Mouse (Mus musculus): ENCODE measurements around the gene Hal. TPM values are rescaled to one million over a fixed set of nuclear protein-coding genes. Genes with fewer than 3 reads are reported as not detected.

The Hal gene
- polyA plus RNA-seq, 1 experiment from 2014 or later, result 0.97 TPM

DNA sequence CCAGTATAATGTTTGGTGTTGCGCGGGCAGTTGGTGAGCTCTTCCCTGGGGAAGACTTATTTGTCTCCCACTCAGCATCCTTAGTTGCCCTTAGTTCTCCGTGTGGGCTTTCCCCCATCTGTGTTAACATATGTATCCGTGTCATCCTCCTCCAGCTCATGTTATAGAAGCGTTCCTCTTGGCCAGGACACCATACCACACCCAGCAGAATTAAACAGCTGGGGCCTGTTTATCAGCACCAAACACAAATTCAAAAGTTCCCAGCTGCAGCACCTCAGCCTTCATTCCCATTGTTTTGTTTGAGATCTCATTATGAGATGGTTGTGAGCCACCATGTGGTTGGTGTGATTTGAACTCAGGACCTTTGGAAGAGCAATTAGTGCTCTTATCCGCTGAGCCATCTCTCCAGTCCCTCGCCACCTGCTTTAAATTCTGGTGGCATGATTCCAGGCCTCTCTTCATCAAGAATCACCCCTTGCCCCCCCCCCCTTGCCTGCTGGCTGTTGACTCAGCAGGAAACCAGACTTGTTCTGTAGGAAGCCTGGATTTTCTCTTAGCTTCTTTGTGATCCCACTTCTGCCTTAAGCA is 19.9 kb downstream of the Hal start:
- H3K27ac ChIP-seq (ENCODE audit: low read length), result no peak overlapping the region
- H3K27me3 ChIP-seq (replicated peaks; ENCODE audit: control insufficient read depth, insufficient read depth, low read length), result no peaks in the 10 kb centered on the region
- WGBS, result 77% methylated on average over 7 of the region's 7 CpGs
- no peaks in the 10 kb centered on the region for H3K36me3 ChIP-seq (ENCODE audit: control insufficient read depth, insufficient read depth, low read length)
- no peak overlapping the region for H3K4me2 ChIP-seq (ENCODE audit: low read depth, low read length)
- H3K4me3 ChIP-seq (ENCODE audit: low read length), result no peak overlapping the region
- H3K9me3 ChIP-seq (ENCODE audit: control insufficient read depth, low read length), result no peaks in the 10 kb centered on the region
- ATAC-seq, result no peak
- H3K4me1 ChIP-seq (ENCODE audit: control insufficient read depth, insufficient read depth, low read length), result no peaks in the 10 kb centered on the region
- no peak overlapping the region for H3K9ac ChIP-seq (ENCODE audit: low read depth, low read length)

DNA sequence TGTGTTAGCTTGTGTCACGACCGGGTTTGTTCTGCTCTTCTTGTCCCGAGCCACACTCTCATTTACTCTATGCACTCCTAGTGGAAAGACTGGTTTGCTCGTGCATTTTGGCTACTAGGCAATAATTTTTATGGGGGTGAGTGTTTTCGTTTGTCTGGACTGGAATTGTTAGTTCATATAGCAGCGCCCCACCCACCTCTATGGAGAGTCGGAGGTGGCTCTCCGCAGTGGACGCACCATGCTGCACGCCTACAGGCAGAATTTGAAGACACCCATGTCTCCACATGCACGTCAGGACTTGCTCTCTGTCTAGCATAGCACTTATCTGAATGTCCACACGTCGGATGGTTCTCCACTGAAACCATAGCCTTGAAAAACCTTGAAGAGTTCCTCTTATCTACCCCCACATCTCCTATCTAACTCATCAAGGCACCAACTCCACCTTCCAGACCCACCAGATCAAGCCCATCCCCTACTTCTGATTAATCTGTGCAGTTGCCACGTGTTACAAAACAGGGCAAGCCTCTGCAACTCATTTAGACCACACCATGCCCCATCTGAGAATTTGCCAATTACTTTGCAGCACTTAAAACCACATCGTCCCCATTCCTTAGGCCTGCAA is 21.1 kb downstream of the Hal start:
- no peak overlapping the region for H3K9ac ChIP-seq (ENCODE audit: low read depth, low read length)
- H3K4me1 ChIP-seq (ENCODE audit: control insufficient read depth, insufficient read depth, low read length), result no peaks in the 10 kb centered on the region
- H3K27me3 ChIP-seq (replicated peaks; ENCODE audit: control insufficient read depth, insufficient read depth, low read length), result no peaks in the 10 kb centered on the region
- H3K4me2 ChIP-seq (ENCODE audit: low read depth, low read length), result no peak overlapping the region
- no peaks in the 10 kb centered on the region for H3K36me3 ChIP-seq (ENCODE audit: control insufficient read depth, insufficient read depth, low read length)
- H3K27ac ChIP-seq (ENCODE audit: low read length), result no peak overlapping the region
- peak; percentile 53; the same call in 1 of the 2 replicates for ATAC-seq
- H3K9me3 ChIP-seq (ENCODE audit: control insufficient read depth, low read length), result no peaks in the 10 kb centered on the region
- WGBS, result 69% methylated on average over 15 of the region's 15 CpGs
- no peak overlapping the region for H3K4me3 ChIP-seq (ENCODE audit: low read length)

DNA sequence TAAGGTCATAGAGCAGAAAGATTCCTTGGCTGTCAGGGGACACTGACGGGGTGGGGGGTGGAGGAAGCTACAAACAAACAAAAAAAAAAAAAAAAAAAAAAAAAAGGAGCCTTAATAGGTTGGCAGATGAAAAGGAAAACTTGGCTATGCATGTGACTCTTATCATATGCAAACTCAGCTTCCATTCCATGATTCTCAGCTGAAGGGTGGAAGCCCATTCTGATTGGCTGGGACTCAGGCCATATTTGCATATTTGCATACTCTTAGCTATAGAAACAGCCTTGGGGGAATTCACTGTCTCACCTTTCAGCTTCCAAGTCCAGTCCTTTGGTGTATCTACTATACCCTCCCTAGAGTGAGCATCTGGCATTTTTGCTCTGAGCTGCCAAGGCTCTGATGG is 26.9 kb downstream of the Hal start:
- no peak overlapping the region for H3K9ac ChIP-seq (ENCODE audit: low read depth, low read length)
- 25% methylated on average over 1 of the region's 1 CpGs for WGBS
- no peak overlapping the region for H3K4me3 ChIP-seq (ENCODE audit: low read length)
- H3K27ac ChIP-seq (ENCODE audit: low read length), result no peak overlapping the region
- no peak for ATAC-seq
- no peaks in the 10 kb centered on the region for H3K36me3 ChIP-seq (ENCODE audit: control insufficient read depth, insufficient read depth, low read length)
- H3K4me2 ChIP-seq (ENCODE audit: low read depth, low read length), result no peak overlapping the region
- no peaks in the 10 kb centered on the region for H3K9me3 ChIP-seq (ENCODE audit: control insufficient read depth, low read length)
- H3K4me1 ChIP-seq (ENCODE audit: control insufficient read depth, insufficient read depth, low read length), result no peaks in the 10 kb centered on the region
- no peaks in the 10 kb centered on the region for H3K27me3 ChIP-seq (replicated peaks; ENCODE audit: control insufficient read depth, insufficient read depth, low read length)

DNA sequence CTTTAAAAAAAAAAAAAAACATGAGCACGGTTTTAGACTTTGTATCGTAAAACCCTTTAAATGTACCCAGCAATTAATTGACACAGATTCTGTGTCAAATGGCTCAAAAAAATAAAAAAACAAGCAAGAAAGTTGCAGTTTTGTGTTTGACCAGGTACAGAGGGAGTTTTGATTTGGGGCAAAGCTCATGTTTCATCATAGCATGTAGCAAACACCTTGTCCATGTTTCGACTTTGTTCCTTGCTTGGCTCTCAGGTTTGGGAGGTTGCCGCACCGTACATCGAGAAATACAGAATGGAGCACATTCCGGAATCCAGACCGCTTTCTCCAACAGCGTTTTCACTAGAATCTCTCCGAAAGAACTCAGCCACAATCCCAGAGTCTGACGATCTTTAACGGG is 27.4 kb downstream of the Hal start:
- no peak for ATAC-seq
- Histone ChIP-seq H3K4me3 (ENCODE audit: low read length) (no peak overlapping the region), H3K27ac (ENCODE audit: low read length) (no peak overlapping the region), H3K9me3 (ENCODE audit: control insufficient read depth, low read length) (no peaks in the 10 kb centered on the region), H3K36me3 (ENCODE audit: control insufficient read depth, insufficient read depth, low read length) (no peaks in the 10 kb centered on the region), H3K4me1 (ENCODE audit: control insufficient read depth, insufficient read depth, low read length) (no peaks in the 10 kb centered on the region), H3K9ac (ENCODE audit: low read depth, low read length) (no peak overlapping the region), H3K27me3 (replicated peaks; ENCODE audit: control insufficient read depth, insufficient read depth, low read length) (no peaks in the 10 kb centered on the region), H3K4me2 (ENCODE audit: low read depth, low read length) (no peak overlapping the region)
- WGBS, result 75% methylated on average over 12 of the region's 12 CpGs

DNA sequence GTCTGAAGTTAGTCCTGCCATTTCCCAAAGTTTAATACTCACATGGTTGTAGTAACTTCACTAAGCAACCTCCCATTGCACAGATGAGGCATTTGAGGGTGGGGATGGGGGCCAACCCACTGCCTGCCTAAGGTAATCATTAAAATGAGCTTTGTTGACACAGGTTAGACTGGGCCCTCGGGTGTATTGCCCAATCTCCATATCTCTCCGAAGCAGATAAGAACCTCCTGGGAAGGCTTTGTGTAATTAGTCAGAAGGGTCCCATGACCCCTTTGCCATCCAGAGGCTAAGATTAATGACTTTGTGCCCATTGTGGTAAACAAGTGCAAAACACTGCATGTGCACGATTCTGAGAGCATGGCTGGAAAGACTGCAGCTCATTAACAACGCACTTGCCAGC is 29.2 kb downstream of the Hal start:
- peak; percentile 95 for ATAC-seq
- Histone ChIP-seq H3K9me3 (ENCODE audit: control insufficient read depth, low read length) (no peaks in the 10 kb centered on the region), H3K4me1 (ENCODE audit: control insufficient read depth, insufficient read depth, low read length) (no peaks in the 10 kb centered on the region), H3K9ac (ENCODE audit: low read depth, low read length) (no peak overlapping the region), H3K4me2 (ENCODE audit: low read depth, low read length) (no peak overlapping the region), H3K27ac (ENCODE audit: low read length) (peak overlapping the region; percentile 5; the same call in 1 of the 2 replicates), H3K4me3 (ENCODE audit: low read length) (no peak overlapping the region), H3K27me3 (replicated peaks; ENCODE audit: control insufficient read depth, insufficient read depth, low read length) (no peaks in the 10 kb centered on the region), H3K36me3 (ENCODE audit: control insufficient read depth, insufficient read depth, low read length) (no peaks in the 10 kb centered on the region)
- 23% methylated on average over 4 of the region's 4 CpGs for WGBS

DNA sequence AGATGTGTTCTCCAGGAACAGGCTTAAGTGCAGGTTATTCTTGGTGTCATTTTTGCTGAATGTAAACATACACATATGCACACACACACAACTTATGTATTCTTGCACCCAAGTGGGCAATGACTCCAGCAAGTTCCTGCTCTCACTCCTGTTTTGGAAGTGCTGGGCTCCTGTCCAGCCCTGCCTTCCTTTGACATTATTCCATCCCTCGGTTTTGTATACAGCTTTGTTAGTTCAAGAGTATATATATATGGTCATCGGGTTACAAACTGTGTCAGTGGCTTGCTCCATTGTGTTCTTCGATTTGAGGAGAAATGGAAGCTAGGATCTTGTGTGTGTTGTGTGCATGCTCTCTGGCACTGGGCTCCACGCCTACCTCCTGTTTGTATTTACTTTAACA is 29.6 kb downstream of the Hal start:
- 0 out of 2 replicates have a peak, but pooled peaks have one; percentile 10 for ATAC-seq
- H3K9me3 ChIP-seq (ENCODE audit: control insufficient read depth, low read length), result no peaks in the 10 kb centered on the region
- no peaks in the 10 kb centered on the region for H3K4me1 ChIP-seq (ENCODE audit: control insufficient read depth, insufficient read depth, low read length)
- H3K4me2 ChIP-seq (ENCODE audit: low read depth, low read length), result no peak overlapping the region
- WGBS, result 74% methylated on average over 4 of the region's 4 CpGs
- no peak overlapping the region for H3K4me3 ChIP-seq (ENCODE audit: low read length)
- peak overlapping the region; percentile 5; the same call in 1 of the 2 replicates for H3K27ac ChIP-seq (ENCODE audit: low read length)
- no peak overlapping the region for H3K9ac ChIP-seq (ENCODE audit: low read depth, low read length)
- no peaks in the 10 kb centered on the region for H3K27me3 ChIP-seq (replicated peaks; ENCODE audit: control insufficient read depth, insufficient read depth, low read length)
- no peaks in the 10 kb centered on the region for H3K36me3 ChIP-seq (ENCODE audit: control insufficient read depth, insufficient read depth, low read length)

DNA sequence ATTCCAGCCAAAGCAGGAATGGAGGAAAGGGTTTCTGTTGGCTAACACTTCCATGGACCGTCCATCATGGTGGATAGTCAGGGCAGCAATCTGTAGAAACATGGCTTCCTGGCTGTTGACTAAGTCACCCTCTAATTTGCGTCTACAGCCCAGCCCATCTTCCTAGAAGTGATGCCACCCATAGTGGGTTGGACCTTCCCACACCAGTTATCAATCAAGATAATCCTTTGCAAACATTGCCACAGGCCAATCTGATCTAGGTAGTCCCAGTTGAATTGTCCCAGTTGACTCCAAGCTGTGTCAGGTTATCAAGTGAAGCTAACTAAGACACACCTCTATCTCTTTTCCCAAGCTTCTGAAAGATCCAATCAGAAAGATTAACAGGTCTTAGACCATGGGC is 30.1 kb downstream of the Hal start:
- 71% methylated on average over 2 of the region's 2 CpGs for WGBS

DNA sequence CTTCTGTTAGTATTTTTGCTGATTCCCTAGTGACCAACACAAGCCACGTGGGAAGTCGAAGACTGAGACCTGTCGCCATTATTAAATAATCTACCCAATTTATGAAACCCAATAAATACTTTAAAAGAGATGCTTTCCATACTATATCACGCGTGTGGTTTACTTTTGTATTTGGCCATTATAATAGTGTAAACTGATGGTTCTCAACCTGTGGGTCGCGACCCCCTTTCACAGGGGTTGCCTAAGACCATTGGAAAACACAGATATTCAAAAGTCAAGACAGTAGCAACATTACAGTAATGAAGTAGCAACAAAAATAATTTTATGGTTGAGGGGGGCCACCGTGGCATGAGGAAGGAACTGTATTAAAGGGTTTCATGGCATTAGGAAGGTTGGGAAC is 30.6 kb downstream of the Hal start:
- H3K4me3 ChIP-seq (ENCODE audit: low read length), result no peak overlapping the region
- H3K27ac ChIP-seq (ENCODE audit: low read length), result no peak overlapping the region
- H3K9ac ChIP-seq (ENCODE audit: low read depth, low read length), result no peak overlapping the region
- no peak overlapping the region for H3K4me2 ChIP-seq (ENCODE audit: low read depth, low read length)
- no peaks in the 10 kb centered on the region for H3K36me3 ChIP-seq (ENCODE audit: control insufficient read depth, insufficient read depth, low read length)
- no peaks in the 10 kb centered on the region for H3K9me3 ChIP-seq (ENCODE audit: control insufficient read depth, low read length)
- WGBS, result 89% methylated on average over 8 of the region's 8 CpGs
- ATAC-seq, result no peak
- H3K4me1 ChIP-seq (ENCODE audit: control insufficient read depth, insufficient read depth, low read length), result no peaks in the 10 kb centered on the region
- H3K27me3 ChIP-seq (replicated peaks; ENCODE audit: control insufficient read depth, insufficient read depth, low read length), result no peaks in the 10 kb centered on the region

More for the DNA sequence above, 30.1 kb downstream of the Hal start:
- Histone ChIP-seq H3K9ac (ENCODE audit: low read depth, low read length) (no peak overlapping the region), H3K4me3 (ENCODE audit: low read length) (no peak overlapping the region), H3K4me2 (ENCODE audit: low read depth, low read length) (no peak overlapping the region), H3K36me3 (ENCODE audit: control insufficient read depth, insufficient read depth, low read length) (no peaks in the 10 kb centered on the region), H3K4me1 (ENCODE audit: control insufficient read depth, insufficient read depth, low read length) (no peaks in the 10 kb centered on the region), H3K27me3 (replicated peaks; ENCODE audit: control insufficient read depth, insufficient read depth, low read length) (no peaks in the 10 kb centered on the region), H3K27ac (ENCODE audit: low read length) (no peak overlapping the region), H3K9me3 (ENCODE audit: control insufficient read depth, low read length) (no peaks in the 10 kb centered on the region)
- no peak for ATAC-seq

DNA sequence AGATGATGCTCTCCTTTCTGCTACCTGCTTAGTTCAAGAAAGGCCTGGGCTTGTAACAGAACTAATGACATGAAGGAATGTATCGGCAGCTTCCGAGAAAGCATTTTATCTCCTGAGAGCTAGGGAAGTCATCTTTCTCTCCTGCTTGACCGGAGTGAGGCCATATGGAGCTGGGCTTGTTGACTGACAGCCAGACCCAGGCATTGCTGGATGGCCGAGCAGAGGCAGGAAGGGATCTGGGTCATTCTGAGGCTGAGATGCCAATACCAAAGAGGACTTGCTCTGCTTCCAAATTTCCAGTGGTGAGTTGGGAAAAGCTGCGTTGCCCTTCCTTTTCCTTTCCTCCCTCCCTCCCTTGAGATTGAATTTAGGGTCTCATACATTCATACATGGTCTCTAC is 31.2 kb downstream of the Hal start:
- no peak for ATAC-seq
- Histone ChIP-seq H3K4me1 (ENCODE audit: control insufficient read depth, insufficient read depth, low read length) (no peaks in the 10 kb centered on the region), H3K9ac (ENCODE audit: low read depth, low read length) (no peak overlapping the region), H3K4me3 (ENCODE audit: low read length) (no peak overlapping the region), H3K9me3 (ENCODE audit: control insufficient read depth, low read length) (no peaks in the 10 kb centered on the region), H3K27me3 (replicated peaks; ENCODE audit: control insufficient read depth, insufficient read depth, low read length) (no peaks in the 10 kb centered on the region), H3K36me3 (ENCODE audit: control insufficient read depth, insufficient read depth, low read length) (no peaks in the 10 kb centered on the region), H3K27ac (ENCODE audit: low read length) (no peak overlapping the region), H3K4me2 (ENCODE audit: low read depth, low read length) (no peak overlapping the region)
- 78% methylated on average over 5 of the region's 5 CpGs for WGBS

DNA sequence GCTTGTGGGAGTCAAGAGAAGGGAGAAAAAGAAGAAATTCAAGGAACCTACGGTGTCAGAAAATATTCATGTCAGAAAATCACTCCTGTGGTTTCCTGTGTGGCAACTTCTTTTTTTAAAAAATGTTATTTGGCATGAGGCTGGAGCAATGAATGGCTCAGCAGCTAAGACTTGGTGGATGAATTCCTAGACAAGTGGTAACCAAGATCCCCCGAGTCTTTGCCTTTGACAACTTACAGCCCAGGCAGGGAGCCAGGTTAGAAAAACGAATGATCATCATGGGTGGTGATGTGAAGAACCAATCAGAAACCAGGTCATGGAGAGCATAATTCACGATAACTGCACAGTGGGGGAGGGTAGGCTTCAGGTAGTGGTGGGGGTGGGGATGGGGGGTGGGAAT is 32.4 kb downstream of the Hal start:
- no peaks in the 10 kb centered on the region for H3K36me3 ChIP-seq (ENCODE audit: control insufficient read depth, insufficient read depth, low read length)
- H3K27ac ChIP-seq (ENCODE audit: low read length), result no peak overlapping the region
- H3K4me1 ChIP-seq (ENCODE audit: control insufficient read depth, insufficient read depth, low read length), result no peaks in the 10 kb centered on the region
- 70% methylated on average over 4 of the region's 4 CpGs for WGBS
- H3K27me3 ChIP-seq (replicated peaks; ENCODE audit: control insufficient read depth, insufficient read depth, low read length), result no peaks in the 10 kb centered on the region
- no peak for ATAC-seq
- H3K4me3 ChIP-seq (ENCODE audit: low read length), result no peak overlapping the region
- no peaks in the 10 kb centered on the region for H3K9me3 ChIP-seq (ENCODE audit: control insufficient read depth, low read length)
- no peak overlapping the region for H3K4me2 ChIP-seq (ENCODE audit: low read depth, low read length)
- no peak overlapping the region for H3K9ac ChIP-seq (ENCODE audit: low read depth, low read length)
